Mouse (Mus musculus): ENCODE measurements at regions not wholly inside any gene's neighbourhood (a gene's known extent, or its start where the extent isn't known, plus 50 kb on each side); places are given as distances from the start of the nearest gene placed in this dataset.

DNA sequence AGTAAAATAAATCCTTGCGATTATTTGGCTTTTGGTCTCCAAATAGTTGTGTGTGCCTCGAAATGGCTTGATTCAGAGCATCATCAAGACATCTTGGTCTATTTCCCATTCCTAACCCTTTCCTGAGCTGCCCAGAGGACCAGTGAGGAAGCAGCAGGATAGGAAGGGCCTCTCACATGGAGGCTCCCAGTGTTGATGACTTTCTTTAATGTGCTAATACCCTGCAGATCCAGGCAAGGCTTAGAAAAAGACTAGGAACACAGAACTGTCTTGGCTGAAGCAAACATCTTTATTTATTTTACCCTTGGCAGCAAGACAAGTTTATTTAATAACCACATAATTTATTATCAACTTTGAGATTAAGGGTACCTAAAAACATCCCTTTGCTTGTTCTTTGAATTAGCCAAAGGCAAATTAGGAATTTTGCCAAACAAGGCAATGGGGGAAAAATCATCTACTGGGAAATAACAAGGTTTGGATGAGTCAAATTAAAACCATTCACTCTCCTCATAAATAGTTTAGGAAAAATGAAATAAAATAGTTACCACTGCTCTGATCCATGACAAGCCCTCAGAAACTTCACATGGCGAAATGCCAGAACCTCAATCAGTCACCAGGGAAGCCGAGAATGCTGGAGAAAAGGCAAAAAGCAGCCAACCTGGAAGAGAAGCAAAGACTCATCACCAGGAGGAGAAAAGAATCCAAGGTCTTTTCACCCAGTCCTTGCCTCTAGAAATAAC, 263.1 kb upstream of the 1700056E22Rik start:
- ATAC-seq (ENCODE audit: insufficient read depth), result no peak
- no peak overlapping the region for H3K9ac ChIP-seq (replicated peaks)
- no peak overlapping the region for H3K4me3 ChIP-seq (ENCODE audit: insufficient read depth in 1 of 2, low read depth in 2 of 2, low read length in 2 of 2)
- H3K27me3 ChIP-seq (ENCODE audit: control insufficient read depth, insufficient read depth, low read length), result no peaks in the 10 kb centered on the region
- no peaks in the 10 kb centered on the region for H3K36me3 ChIP-seq (replicated peaks; ENCODE audit: control insufficient read depth, insufficient read depth, low read depth)
- WGBS (ENCODE audit: insufficient replicate concordance), result 55% methylated on average over 4 of the region's 4 CpGs
- H3K9me3 ChIP-seq (ENCODE audit: control insufficient read depth, low read length), result no peaks in the 10 kb centered on the region
- no peaks in the 10 kb centered on the region for H3K4me1 ChIP-seq (replicated peaks; ENCODE audit: control insufficient read depth in 2 of 2, insufficient read depth in 2 of 2, low read length in 1 of 2)
- no peak overlapping the region for H3K4me2 ChIP-seq (ENCODE audit: low read depth)
- DNase-seq (ENCODE audit: low read depth in 3 of 3, low spot score in 3 of 3), result no peak
- TF ChIP-seq CTCF (IDR thresholded peaks at IDR 0.05; ENCODE audit: low read depth) (no peak), EP300 (IDR thresholded peaks at IDR 0.05; ENCODE audit: low read depth) (no peak)
- H3K27ac ChIP-seq, result no peak overlapping the region

DNA sequence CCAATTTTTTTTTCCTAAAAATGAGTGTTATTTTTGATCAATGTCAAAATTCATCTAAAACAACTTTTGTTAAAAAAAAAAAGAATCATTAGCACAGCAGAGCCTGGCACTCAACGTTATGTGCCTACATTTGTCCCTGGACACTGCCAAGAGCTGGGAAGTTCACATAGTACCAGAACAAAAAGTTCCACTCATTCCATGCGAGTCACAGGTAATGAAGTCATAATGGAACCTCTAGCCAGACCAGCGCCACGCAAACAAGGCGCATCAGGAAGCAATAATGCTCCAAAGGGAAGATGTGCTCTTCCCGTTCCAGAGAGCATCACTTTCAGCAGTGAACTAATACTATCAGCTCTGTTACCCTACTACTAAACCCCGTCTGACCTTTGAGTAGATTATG, 257.0 kb upstream of the 1700056E22Rik start:
- H3K4me2 ChIP-seq (ENCODE audit: low read depth), result no peak overlapping the region
- no peak for DNase-seq (ENCODE audit: low read depth in 3 of 3, low spot score in 3 of 3)
- no peak overlapping the region for H3K4me3 ChIP-seq (ENCODE audit: insufficient read depth in 1 of 2, low read depth in 2 of 2, low read length in 2 of 2)
- no peak overlapping the region for H3K9ac ChIP-seq (replicated peaks)
- no peaks in the 10 kb centered on the region for H3K36me3 ChIP-seq (replicated peaks; ENCODE audit: control insufficient read depth, insufficient read depth, low read depth)
- H3K4me1 ChIP-seq (replicated peaks; ENCODE audit: control insufficient read depth in 2 of 2, insufficient read depth in 2 of 2, low read length in 1 of 2), result no peaks in the 10 kb centered on the region
- no peaks in the 10 kb centered on the region for H3K27me3 ChIP-seq (ENCODE audit: control insufficient read depth, insufficient read depth, low read length)
- no peak for ATAC-seq (ENCODE audit: insufficient read depth)
- WGBS (ENCODE audit: insufficient replicate concordance), result 63% methylated on average over 7 of the region's 7 CpGs
- no peak overlapping the region for H3K27ac ChIP-seq
- H3K9me3 ChIP-seq (ENCODE audit: control insufficient read depth, low read length), result no peaks in the 10 kb centered on the region
- TF ChIP-seq EP300 (IDR thresholded peaks at IDR 0.05; ENCODE audit: low read depth), result no peak
- no peak for TF ChIP-seq CTCF (IDR thresholded peaks at IDR 0.05; ENCODE audit: low read depth)

DNA sequence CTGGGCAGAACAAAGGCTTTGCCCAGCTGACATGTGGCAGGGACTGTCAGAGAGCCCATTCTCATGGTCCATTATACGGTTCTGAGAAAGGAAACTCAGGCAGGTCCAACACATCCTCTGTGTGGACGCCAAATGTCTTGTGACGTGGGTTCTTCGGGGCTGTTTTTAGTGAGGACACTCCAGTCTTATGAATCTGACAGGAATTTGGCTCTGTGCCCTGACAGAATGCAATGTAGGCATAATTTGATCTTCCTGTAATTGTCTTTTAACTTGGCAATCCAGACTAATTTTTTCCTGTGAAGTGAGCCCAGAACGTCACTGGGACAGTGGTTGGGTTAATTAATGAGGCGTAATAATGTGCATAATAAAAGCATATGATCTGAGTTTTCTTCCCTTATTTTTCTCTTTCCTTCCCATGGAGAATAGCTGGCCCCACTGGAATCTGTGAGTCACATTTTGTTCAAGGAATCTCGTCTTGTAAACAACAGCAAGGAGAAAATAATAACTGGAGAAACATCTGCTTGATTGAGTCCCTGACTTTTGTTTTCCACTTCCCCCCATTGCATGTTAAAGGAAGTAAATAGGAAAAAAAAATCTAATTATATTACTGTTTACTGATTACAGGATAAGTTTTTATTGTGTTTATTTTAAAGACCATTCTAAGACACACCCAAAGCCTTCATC, 255.8 kb upstream of the 1700056E22Rik start:
- H3K4me1 ChIP-seq (replicated peaks; ENCODE audit: control insufficient read depth in 2 of 2, insufficient read depth in 2 of 2, low read length in 1 of 2), result no peaks in the 10 kb centered on the region
- DNase-seq (ENCODE audit: low read depth in 3 of 3, low spot score in 3 of 3), result no peak
- no peak overlapping the region for H3K4me2 ChIP-seq (ENCODE audit: low read depth)
- H3K36me3 ChIP-seq (replicated peaks; ENCODE audit: control insufficient read depth, insufficient read depth, low read depth), result no peaks in the 10 kb centered on the region
- no peak for TF ChIP-seq EP300 (IDR thresholded peaks at IDR 0.05; ENCODE audit: low read depth)
- TF ChIP-seq CTCF (IDR thresholded peaks at IDR 0.05; ENCODE audit: low read depth), result no peak
- 38% methylated on average over 7 of the region's 7 CpGs for WGBS (ENCODE audit: insufficient replicate concordance)
- no peak overlapping the region for H3K9ac ChIP-seq (replicated peaks)
- peak; percentile 21; the same call in 1 of the 2 replicates for ATAC-seq (ENCODE audit: insufficient read depth)
- H3K4me3 ChIP-seq (ENCODE audit: insufficient read depth in 1 of 2, low read depth in 2 of 2, low read length in 2 of 2), result no peak overlapping the region
- no peaks in the 10 kb centered on the region for H3K9me3 ChIP-seq (ENCODE audit: control insufficient read depth, low read length)
- H3K27me3 ChIP-seq (ENCODE audit: control insufficient read depth, insufficient read depth, low read length), result no peaks in the 10 kb centered on the region
- H3K27ac ChIP-seq, result no peak overlapping the region

- Histone ChIP-seq H3K4me2 (ENCODE audit: low read depth) (no peak overlapping the region), H3K9ac (replicated peaks) (no peak overlapping the region), H3K4me1 (replicated peaks; ENCODE audit: control insufficient read depth in 2 of 2, insufficient read depth in 2 of 2, low read length in 1 of 2) (peaks cover 0 to 3% of the 10 kb centered on the region in 2 experiments; a peak in 2 of 4 replicates), H3K27me3 (ENCODE audit: control insufficient read depth, insufficient read depth, low read length) (no peaks in the 10 kb centered on the region), H3K9me3 (ENCODE audit: control insufficient read depth, low read length) (no peaks in the 10 kb centered on the region), H3K36me3 (replicated peaks; ENCODE audit: control insufficient read depth, insufficient read depth, low read depth) (no peaks in the 10 kb centered on the region), H3K27ac (no peak overlapping the region), H3K4me3 (ENCODE audit: insufficient read depth in 1 of 2, low read depth in 2 of 2, low read length in 2 of 2) (no peak overlapping the region)
- ATAC-seq (ENCODE audit: insufficient read depth) (no peak), DNase-seq (ENCODE audit: low read depth in 3 of 3, low spot score in 3 of 3) (no peak)
- no peak for TF ChIP-seq EP300 (IDR thresholded peaks at IDR 0.05; ENCODE audit: low read depth)
- no peak for TF ChIP-seq CTCF (IDR thresholded peaks at IDR 0.05; ENCODE audit: low read depth)
- 37% methylated on average over 5 of the region's 5 CpGs for WGBS (ENCODE audit: insufficient replicate concordance)
Observed at GRCm38 (mm10) chr1:184281768-184282167, 247.7 kb upstream of the 1700056E22Rik start.

DNA sequence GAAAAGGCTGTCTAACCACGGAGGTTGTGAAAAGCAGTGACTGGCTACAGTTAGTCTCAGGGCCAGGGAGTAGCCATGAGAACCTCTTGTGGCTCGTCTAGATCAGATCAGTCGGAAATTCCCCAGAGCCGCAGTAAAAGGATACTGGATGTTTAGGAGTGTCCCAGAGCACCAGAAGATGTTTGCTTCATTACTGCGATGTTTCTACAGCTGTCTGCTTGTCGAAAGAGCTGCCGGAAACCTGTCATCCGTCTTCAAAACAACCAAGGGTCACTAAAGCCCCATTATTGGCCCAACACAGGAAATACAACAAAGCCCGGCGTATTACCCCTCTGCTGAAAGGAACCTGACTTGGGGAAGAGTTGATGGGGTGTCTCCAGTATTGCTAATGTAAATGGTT, 245.2 kb upstream of the 1700056E22Rik start:
- H3K4me3 ChIP-seq (ENCODE audit: insufficient read depth in 1 of 2, low read depth in 2 of 2, low read length in 2 of 2), result no peak overlapping the region
- no peak for ATAC-seq (ENCODE audit: insufficient read depth)
- TF ChIP-seq CTCF (IDR thresholded peaks at IDR 0.05; ENCODE audit: low read depth) (no peak), EP300 (IDR thresholded peaks at IDR 0.05; ENCODE audit: low read depth) (no peak)
- no peaks in the 10 kb centered on the region for H3K36me3 ChIP-seq (replicated peaks; ENCODE audit: control insufficient read depth, insufficient read depth, low read depth)
- H3K9me3 ChIP-seq (ENCODE audit: control insufficient read depth, low read length), result no peaks in the 10 kb centered on the region
- H3K27me3 ChIP-seq (ENCODE audit: control insufficient read depth, insufficient read depth, low read length), result no peaks in the 10 kb centered on the region
- WGBS (ENCODE audit: insufficient replicate concordance), result 19% methylated on average over 10 of the region's 10 CpGs
- peaks cover 0 to 3% of the 10 kb centered on the region in 2 experiments; a peak in 2 of 4 replicates for H3K4me1 ChIP-seq (replicated peaks; ENCODE audit: control insufficient read depth in 2 of 2, insufficient read depth in 2 of 2, low read length in 1 of 2)
- H3K9ac ChIP-seq (replicated peaks), result no peak overlapping the region
- no peak overlapping the region for H3K27ac ChIP-seq
- no peak overlapping the region for H3K4me2 ChIP-seq (ENCODE audit: low read depth)
- no peak for DNase-seq (ENCODE audit: low read depth in 3 of 3, low spot score in 3 of 3)

Data from liver, embryonic 14.5 days (tissue).